In the genomic region with DNA sequence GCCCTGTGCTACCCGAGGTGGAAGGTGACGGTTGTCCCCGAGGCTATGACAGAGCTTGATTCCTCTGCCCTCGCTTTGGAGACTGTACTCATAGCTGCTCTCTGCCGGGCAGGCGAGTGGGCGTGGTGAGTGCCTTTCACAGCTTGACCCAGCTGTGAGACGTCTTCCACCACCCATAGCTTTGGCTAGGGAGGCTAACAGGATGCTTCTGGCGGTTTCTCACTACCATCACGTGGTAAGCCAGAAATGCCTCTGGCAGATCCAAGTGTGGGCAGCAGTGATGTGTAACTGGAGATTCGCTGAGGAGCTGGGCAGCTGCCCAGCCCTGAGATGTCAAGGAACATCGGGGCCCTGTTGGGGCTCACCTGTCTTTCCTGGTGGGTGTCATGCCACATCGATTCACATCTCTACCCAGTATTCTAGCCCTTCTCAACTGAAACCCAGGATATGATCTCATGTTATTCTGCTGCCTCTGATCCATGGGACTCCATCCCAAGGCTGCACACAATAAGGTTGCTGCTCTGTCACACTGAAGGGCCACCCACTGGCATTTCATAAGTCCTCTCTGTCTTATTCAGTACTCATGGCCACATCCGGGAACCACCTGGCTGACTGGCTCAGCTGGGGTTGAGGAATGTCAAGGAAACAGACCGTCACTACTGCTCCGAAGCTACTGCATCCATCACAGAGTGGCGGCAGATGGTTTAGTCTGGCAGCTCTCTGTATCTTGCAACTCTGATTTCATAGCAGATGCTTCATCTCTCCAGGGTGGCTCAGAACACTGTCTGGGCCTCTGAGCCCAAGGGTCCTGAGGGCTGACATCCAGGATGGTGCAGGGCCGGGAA, we compare ENCODE assay signal across 10 mouse cellular contexts.
DNase-seq lines count a peak whose midpoint lies in the region; ATAC-seq and TF ChIP-seq lines count a peak whose summit lies in the region.
"Had no signal": no experiment of that assay in that cellular context is flagged by ENCODE, and none has a peak within 500 bp of the region (broad histone marks: within the 10 kb centered on the region; RNA-seq: fewer than 3 reads in every experiment).

No protein-coding gene starts in this region.

- TF ChIP-seq CTCF in intestine, postnatal 0 days (IDR thresholded peaks at IDR 0.05; ENCODE audit: low read depth) = no peak

- H3K9me3 ChIP-seq in forebrain, embryonic 13.5 days (replicated peaks) = no peaks in the 10 kb centered on the region
- no peaks in the 10 kb centered on the region for H3K9me3 ChIP-seq in forebrain, embryonic 11.5 days (ENCODE audit: control insufficient read depth, low read length)
- no peaks in the 10 kb centered on the region for H3K9me3 ChIP-seq in intestine, postnatal 0 days (ENCODE audit: control insufficient read depth)
- H3K9me3 ChIP-seq: embryonic facial prominence, embryonic 12.5 days had no signal

- no peak overlapping the region for H3K4me3 ChIP-seq in forebrain, embryonic 13.5 days
- H3K4me3 ChIP-seq in forebrain, embryonic 11.5 days (ENCODE audit: low read depth, low read length) = no peak overlapping the region
- H3K4me3 ChIP-seq in intestine, postnatal 0 days (ENCODE audit: low read depth, low read length) = no peak overlapping the region
- H3K4me3 ChIP-seq: embryonic facial prominence, embryonic 12.5 days had no signal

- 82% methylated on average over 18 of the region's 18 CpGs for WGBS in forebrain, embryonic 13.5 days
- 82% methylated on average over 18 of the region's 18 CpGs for WGBS in forebrain, embryonic 11.5 days
- 64% methylated on average over 18 of the region's 18 CpGs for WGBS in intestine, postnatal 0 days

- no peak overlapping the region for H3K9ac ChIP-seq in forebrain, embryonic 13.5 days
- H3K9ac ChIP-seq in forebrain, embryonic 11.5 days (ENCODE audit: low read length) = no peak overlapping the region
- no peak overlapping the region; the same call in 1 of the 2 replicates for H3K9ac ChIP-seq in intestine, postnatal 0 days (ENCODE audit: low read depth, low read length)
- H3K9ac ChIP-seq: embryonic facial prominence, embryonic 12.5 days; liver, embryonic 14.5 days had no signal

- H3K27me3 ChIP-seq in forebrain, embryonic 13.5 days = no peaks in the 10 kb centered on the region
- H3K27me3 ChIP-seq in forebrain, embryonic 11.5 days (ENCODE audit: control insufficient read depth, insufficient read depth, low read length) = no peaks in the 10 kb centered on the region
- no peaks in the 10 kb centered on the region for H3K27me3 ChIP-seq in intestine, postnatal 0 days (replicated peaks; ENCODE audit: control insufficient read depth, insufficient read depth, low read length)
- H3K27me3 ChIP-seq: embryonic facial prominence, embryonic 12.5 days had no signal

- peaks cover 82% of the 10 kb centered on the region for H3K36me3 ChIP-seq in forebrain, embryonic 13.5 days (ENCODE audit: poor library complexity, severe bottlenecking)
- no peaks in the 10 kb centered on the region; the same call in 1 of the 2 replicates for H3K36me3 ChIP-seq in forebrain, embryonic 11.5 days (ENCODE audit: control insufficient read depth, insufficient read depth, low read length)
- H3K36me3 ChIP-seq in intestine, postnatal 0 days (ENCODE audit: control insufficient read depth, insufficient read depth) = peaks cover 70% of the 10 kb centered on the region

- peak; percentile 50; the same call in 1 of the 2 replicates for ATAC-seq in forebrain, embryonic 13.5 days
- ATAC-seq in forebrain, embryonic 11.5 days (replicated peaks; ENCODE audit: low FRiP score) = no peak
- ATAC-seq in intestine, postnatal 0 days = no peak

- H3K4me1 ChIP-seq in forebrain, embryonic 13.5 days = peaks cover 8% of the 10 kb centered on the region
- H3K4me1 ChIP-seq in forebrain, embryonic 11.5 days (replicated peaks; ENCODE audit: control insufficient read depth, insufficient read depth, low read length) = no peaks in the 10 kb centered on the region
- 0 out of 2 replicates have a peak, but pooled peaks cover 3% of the 10 kb centered on the region for H3K4me1 ChIP-seq in intestine, postnatal 0 days (replicated peaks; ENCODE audit: control insufficient read depth, insufficient read depth, low read length)
- H3K4me1 ChIP-seq: embryonic facial prominence, embryonic 12.5 days had no signal

- no peak for DNase-seq in forebrain, embryonic 11.5 days (ENCODE audit: low spot score)
- peak; percentile 42 to 49 for DNase-seq in urinary bladder, postnatal 36 days (ENCODE audit: low spot score in 2 of 2)
- DNase-seq in urinary bladder, adult 2 months (ENCODE audit: low spot score) = no peak
- peak; percentile 93 for DNase-seq in lung, postnatal 10 days
- DNase-seq in spleen, postnatal 36 days (ENCODE audit: low spot score in 2 of 2) = no peak
- no peak for DNase-seq in thymus, postnatal 25 days

- H3K4me2 ChIP-seq in forebrain, embryonic 13.5 days = no peak overlapping the region
- H3K4me2 ChIP-seq in forebrain, embryonic 11.5 days (ENCODE audit: low read depth, low read length, severe bottlenecking) = no peak overlapping the region
- no peak overlapping the region for H3K4me2 ChIP-seq in intestine, postnatal 0 days (replicated peaks; ENCODE audit: low read depth)
- H3K4me2 ChIP-seq: embryonic facial prominence, embryonic 12.5 days had no signal

- peak overlapping the region; percentile 51; the same call in 1 of the 2 replicates for H3K27ac ChIP-seq in forebrain, embryonic 13.5 days
- no peak overlapping the region for H3K27ac ChIP-seq in forebrain, embryonic 11.5 days (ENCODE audit: low read depth, low read length)
- peak overlapping the region; percentile 62 for H3K27ac ChIP-seq in intestine, postnatal 0 days (ENCODE audit: low read depth, low read length)
- H3K27ac ChIP-seq: embryonic facial prominence, embryonic 12.5 days; liver, embryonic 14.5 days had no signal

Comparison
In these comparisons a context has a peak if more than half of its experiments do, and no peak if none do; other contexts are left out.
1. DNase-seq: peak in urinary bladder, postnatal 36 days (2 of 2) and lung, postnatal 10 days (single experiment); none in forebrain, embryonic 11.5 days (single experiment), urinary bladder, adult 2 months (single experiment), spleen, postnatal 36 days (0 of 2) and thymus, postnatal 25 days (single experiment).